Mouse (Mus musculus): Measurements from ENCODE around the gene Pdlim5. TPM values are rescaled to one million over a fixed set of nuclear protein-coding genes. Genes with fewer than 3 reads are reported as not detected.

Pdlim5 gene
- total RNA-seq, 4 experiments from 2014 or later: 19.5 to 27.0 (median 25.2) TPM

DNA sequence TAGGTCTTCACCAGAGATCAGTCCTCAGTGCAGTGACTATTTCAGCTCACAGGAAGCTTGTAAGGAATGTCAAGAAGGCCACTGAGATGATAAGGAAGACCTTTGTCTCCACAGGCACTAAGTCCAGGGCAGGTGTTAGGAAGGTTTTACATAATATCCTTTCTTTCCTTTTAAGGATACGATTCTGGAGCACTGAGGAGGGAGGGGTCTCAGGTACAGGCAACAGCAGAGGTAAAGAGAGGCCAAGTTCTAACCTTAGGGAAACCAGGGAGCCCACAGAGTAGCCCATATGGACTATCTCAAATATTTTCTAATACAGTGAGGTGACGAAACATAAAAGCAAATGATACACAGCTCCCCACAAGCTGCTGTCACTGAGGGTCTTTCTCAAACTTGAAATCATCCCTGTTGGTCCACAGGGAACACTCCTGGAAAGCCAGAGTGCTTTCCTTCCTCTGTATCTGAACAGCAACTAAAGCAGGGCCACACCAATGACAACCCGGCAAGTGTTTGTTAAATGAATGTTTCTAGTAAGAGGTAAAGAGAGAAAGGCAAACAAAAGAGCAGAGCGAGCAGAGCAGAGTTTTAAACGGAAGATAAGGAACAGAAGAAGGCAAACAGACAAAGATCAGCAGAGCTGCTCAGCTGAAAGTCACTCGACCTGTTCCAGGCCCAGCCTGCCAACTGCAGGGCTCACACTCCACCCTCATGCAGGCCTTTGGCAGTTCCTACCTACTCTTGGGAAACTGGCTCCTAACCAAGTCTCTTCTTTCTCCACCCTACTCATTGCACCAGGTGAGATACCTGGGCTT is 55.9 kb downstream of the Pdlim5 start:
- no peak for DNase-seq (ENCODE audit: low spot score in 2 of 2)

GRCm38 (mm10) chr3:142338058-142338457 is 57.4 kb downstream of the Pdlim5 start:
- no peak for DNase-seq (ENCODE audit: low spot score in 2 of 2)

DNA sequence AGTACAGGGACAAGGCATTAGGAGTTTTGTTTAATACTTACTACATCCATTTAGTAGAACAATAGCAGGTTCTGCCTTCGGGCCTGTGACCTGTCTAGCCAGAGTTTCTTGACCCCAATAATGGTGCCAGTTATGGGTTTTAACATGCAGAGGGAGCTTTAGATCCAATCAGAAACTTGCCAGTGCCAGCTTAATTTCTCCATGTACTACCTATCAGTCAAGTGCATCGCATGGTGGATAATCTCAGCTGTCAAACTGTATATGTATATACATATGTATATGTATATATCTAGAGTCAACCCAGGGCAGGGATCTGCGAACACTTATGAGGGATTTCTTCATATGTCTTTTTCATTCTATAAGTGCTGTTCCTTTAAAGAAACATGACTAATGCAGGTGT is 61.0 kb downstream of the Pdlim5 start:
- DNase-seq (ENCODE audit: low spot score in 2 of 2): no peak

DNA sequence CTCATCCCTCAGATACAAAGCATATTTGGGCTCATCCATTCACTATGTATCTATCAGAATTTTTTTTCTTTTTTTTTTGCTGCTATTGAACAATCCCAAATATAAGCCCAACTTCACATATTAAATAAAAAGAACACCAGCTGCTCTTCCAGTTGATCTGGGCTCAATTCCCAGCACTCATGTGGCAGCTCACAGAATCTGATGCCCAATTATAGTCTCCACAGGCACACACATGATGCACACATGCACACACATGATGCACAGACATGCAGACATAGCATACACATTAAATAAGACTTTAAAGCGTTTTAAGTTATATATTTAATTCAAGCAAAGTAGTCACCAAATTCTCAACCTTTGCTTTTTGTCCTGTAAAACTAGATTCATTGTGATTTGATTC is 62.0 kb downstream of the Pdlim5 start:
- no peak for DNase-seq (ENCODE audit: low spot score in 2 of 2)

GRCm38 (mm10) chr3:142332716-142333115 is 62.8 kb downstream of the Pdlim5 start:
- DNase-seq (ENCODE audit: low spot score in 2 of 2): no peak

DNA sequence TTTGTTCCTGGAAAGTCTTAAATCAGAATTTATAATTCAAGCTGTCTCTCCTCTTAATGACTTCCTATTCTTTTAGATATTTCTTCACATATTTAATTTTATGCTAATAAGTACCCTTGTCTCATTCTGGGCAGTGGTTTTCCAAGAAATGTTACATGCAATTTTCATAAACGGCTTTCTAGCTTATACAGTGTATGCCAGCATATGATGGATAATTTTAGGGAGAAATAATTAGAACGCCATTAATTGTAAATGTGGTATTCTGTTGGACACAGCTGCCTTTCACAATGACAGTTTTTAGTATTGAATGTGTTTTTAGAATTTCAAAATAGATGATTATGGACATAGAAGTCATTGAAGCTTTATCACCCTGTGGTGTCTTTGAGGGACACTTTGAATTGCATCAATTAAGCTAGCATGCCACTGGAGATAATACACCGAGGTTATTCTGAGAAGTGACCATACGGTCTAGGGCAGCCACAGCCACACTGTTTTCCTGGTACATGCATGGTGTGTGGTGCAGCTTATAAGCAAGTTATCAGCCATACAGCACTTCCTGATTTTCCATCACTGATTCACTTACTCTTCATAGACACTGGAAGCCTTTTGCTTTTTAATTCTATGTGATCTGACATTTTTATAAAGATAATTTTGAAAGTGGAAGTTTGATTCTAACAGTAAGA is 63.5 kb downstream of the Pdlim5 start:
- DNase-seq (ENCODE audit: low spot score in 2 of 2): no peak

DNA sequence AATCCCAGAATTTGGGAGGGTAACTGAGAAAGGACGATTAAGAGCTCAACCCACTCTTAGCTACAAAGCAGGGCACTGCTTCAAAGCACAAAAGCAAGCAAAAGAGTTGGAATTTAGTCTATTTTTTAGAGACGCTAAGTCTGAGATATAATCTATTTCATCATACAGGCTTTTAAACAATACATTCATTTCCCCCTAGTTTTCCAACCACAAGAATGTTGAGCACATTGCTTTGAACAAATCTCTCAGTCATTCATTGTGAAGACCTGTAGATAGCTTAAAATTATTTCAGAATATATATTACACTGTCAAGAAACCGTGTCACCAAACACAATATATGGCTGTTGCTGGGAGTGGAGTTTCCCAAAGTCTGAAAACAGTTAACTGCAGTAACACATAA is 65.1 kb downstream of the Pdlim5 start:
- no peak for DNase-seq (ENCODE audit: low spot score in 2 of 2)

- no peak for DNase-seq (ENCODE audit: low spot score in 2 of 2)
Measured at GRCm38 (mm10) chr3:142323592-142323991, 71.9 kb downstream of the Pdlim5 start.

DNA sequence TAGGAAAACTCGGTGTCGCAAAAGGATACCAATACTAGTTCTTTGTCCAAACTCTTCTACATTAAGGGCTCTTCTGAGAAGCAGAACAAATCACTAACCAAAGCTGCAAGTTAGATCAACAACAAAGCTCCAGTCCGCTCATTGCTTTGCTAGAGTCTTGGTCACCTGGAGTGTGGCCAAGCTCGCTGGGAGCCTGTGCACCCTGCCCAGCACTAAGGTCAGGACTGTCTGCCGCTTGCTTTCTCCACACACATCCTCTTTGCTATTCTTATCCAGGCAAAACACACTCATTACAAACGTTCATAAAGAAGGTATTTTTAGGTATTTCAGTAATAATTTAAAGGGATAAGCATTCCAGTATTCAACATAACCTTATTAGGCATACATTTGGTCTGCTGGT is 73.6 kb downstream of the Pdlim5 start:
- DNase-seq (ENCODE audit: low spot score in 2 of 2): peak in 1 of 2 experiments; percentile 16

DNA sequence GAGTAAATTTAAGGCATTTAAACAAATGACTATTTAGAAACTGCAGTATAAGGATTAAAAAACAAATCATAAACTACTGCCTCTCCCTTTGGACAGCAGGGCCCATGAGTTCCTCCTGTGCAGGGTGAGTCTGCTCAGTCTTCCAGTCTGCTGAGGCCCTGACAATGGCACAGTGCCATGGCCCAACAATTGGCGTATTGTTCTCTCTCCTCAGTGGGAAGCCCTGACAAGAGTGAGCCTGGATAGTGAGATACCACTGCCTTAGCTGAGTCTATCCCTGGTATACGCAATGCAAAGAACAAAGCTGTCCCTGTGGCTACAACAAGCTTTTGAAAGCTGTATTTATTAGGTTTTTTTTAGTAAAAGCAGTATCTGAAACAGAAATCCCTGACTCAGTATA is 77.3 kb downstream of the Pdlim5 start:
- peak; percentile 18 to 67 for DNase-seq (ENCODE audit: low spot score in 2 of 2)

- no peak for DNase-seq (ENCODE audit: low spot score in 2 of 2)
Measured at GRCm38 (mm10) chr3:142316138-142316740, 79.3 kb downstream of the Pdlim5 start.

DNA sequence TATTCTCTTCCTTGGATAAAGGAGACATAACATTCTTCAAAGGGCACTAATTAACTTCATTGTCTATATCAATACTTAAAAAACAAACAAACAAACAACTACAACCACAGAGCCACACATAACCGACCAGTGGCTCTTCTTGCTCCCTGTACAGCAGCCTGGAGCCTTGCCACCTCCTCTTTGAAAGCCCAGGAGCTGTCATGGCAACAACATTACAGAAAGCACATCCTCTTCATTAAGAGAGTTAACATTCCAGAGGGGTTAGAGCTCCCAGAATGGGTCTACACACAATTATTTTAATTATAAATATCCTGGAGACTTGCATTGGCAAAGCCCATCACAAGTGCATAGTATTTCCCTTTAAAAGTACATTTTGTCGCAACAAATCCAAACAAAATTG is 84.4 kb downstream of the Pdlim5 start:
- DNase-seq (ENCODE audit: low spot score in 2 of 2): no peak

DNA sequence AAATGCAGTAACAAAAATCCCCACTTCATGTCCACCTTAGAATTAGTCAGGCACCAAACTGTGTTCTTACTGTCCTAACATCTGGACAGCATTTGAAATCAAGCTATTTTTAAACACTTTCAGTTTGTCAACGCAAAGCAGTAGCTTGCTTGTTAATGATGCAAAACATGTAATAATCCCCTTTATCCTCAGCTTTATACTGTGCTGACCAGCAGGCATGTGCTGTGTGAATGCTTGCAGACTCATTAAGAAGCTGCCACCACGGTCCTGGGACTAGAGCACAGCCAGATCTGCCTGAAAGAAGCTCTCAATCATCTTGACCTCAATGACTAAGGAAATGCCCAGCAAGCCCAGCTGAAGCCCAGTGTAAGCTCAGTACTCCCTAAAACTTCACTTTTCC is 85.0 kb downstream of the Pdlim5 start:
- DNase-seq (ENCODE audit: low spot score in 2 of 2): peak in 1 of 2 experiments; percentile 22

GRCm38 (mm10) chr3:142295287-142295676 is 100.2 kb downstream of the Pdlim5 start:
- no peak for DNase-seq (ENCODE audit: low spot score in 2 of 2)

DNA sequence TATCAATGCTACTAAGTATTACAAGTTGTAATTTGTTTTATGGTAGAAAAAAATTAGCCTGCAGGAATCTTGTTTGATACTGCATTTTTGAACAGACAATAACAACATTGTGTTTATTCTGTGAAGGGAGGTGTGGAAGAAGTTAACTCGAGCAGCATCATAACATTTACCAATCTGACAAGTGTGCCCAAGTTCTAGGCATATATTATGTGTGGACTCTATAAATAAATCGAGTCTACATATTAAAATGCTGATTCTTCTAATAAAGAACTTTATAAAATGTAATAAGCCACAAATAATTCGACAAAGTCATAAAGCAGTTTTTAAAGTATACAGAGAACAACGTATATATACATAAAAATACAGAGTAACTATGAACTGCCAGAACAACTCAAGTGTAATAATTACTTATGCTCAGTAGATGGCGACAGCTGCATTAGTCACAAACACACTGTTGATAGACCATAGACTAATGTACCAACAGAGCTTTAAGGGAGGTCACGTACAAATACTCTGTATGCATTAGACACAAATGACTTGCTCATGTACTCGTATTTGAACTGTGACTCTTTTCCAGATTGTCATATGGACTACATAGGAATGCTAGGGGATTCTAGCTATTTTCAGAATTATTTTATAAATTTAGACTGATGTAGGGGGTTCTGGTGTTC is 100.7 kb downstream of the Pdlim5 start:
- no peak for DNase-seq (ENCODE audit: low spot score in 2 of 2)

DNA sequence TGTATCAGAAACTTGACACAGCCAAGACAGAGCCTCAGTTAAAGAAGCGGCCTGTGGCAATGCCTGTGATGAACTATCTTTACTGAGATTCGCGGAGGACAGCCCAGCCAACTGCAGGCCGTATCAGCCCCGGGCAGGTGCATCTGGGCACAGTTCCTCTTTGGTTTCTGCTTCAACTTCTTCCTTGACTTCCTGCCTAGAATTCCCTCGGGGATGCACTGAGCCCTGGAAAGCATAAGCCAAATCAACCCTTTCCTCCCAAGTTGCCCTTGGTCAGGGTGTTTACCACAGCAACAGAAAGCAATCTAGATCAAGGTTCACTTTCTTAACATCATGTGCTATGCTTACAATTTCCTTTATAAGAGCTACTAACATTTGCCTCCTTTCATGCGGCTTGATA is 101.9 kb downstream of the Pdlim5 start:
- DNase-seq (ENCODE audit: low spot score in 2 of 2): no peak

DNA sequence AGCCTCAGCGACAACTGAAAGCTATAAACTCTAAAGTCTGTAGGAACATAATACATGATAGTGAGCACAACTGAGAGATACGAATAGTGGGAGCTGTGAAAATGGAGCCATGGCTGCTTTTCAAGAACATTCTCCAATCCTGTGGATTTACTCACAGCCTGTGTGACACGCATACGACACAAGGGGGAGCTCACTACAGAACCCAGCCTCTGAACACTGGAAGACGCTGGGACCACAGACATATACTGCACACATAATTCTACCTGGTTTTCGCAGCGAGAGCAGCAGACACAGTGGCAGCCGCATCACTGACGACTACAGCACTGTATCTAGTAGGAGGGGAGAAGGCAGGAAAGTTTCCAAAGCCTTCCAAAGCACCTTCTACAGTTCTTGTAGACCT is 112.8 kb downstream of the Pdlim5 start:
- DNase-seq (ENCODE audit: low spot score in 2 of 2): peak; percentile 33 to 41

DNA sequence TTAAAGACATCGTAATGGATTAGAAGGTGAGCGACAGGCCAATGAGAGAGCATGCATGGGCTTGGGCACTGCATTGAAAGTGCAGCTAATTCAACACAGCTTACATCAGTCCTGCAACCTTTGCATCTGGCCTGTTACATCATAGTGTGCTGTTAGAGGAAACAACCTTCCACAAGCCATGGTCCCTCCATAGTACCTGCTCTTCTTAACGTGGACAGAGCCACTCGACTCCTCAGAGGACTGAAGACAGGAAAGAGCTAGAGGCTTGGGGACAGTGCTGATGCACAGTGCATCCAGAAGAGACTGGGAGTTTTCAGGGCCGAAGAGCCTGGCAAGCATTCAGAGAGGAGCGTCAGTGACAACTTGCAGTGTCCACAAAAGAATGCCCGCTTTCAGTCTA is 113.8 kb downstream of the Pdlim5 start:
- DNase-seq (ENCODE audit: low spot score in 2 of 2): no peak

DNA sequence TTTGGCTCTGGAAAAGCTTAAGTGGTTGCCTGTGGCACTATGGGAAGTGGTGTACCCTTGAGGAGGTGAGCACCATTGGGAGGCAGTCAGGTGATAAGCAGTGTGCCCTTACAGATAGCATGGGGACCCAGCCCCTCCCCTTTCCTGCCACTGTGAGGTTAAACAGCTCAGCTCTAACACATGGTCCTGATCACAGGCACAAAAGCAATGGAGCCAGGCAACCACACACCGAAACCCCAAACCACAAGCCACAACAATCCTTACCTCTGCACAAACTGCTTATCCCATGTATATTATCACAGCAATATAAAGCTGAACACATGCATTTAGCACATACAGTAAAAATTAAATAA is 114.4 kb downstream of the Pdlim5 start:
- no peak for DNase-seq (ENCODE audit: low spot score in 2 of 2)

GRCm38 (mm10) chr3:142280366-142281092 is 115.0 kb downstream of the Pdlim5 start:
- no peak for DNase-seq (ENCODE audit: low spot score in 2 of 2)

DNA sequence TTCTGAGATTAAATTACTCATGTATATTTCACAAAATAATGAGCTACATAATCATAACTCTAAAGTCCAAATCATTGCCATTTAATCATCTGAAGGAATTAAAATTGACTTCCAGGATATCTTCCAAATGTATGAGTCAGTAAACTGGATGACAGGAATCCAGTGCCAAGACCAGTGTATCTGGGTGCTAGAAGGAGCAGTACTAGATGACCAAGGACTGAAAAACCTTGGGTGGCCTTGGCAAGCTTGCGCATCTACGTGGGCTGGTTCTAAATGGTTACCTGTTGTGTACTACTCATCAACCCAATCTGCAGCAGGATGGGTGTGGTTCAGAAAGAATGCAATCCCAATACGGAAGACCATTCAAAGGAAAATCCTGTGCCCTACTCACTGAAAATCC is 116.5 kb downstream of the Pdlim5 start:
- DNase-seq (ENCODE audit: low spot score in 2 of 2): no peak

Data from left cerebral cortex, adult 8-10 months (tissue).